Mouse (Mus musculus): ENCODE measurements around the gene Prss23.
A peak's percentile ranks its signal among the peaks of the same experiment; 100 is the strongest.

Prss23 gene

DNA sequence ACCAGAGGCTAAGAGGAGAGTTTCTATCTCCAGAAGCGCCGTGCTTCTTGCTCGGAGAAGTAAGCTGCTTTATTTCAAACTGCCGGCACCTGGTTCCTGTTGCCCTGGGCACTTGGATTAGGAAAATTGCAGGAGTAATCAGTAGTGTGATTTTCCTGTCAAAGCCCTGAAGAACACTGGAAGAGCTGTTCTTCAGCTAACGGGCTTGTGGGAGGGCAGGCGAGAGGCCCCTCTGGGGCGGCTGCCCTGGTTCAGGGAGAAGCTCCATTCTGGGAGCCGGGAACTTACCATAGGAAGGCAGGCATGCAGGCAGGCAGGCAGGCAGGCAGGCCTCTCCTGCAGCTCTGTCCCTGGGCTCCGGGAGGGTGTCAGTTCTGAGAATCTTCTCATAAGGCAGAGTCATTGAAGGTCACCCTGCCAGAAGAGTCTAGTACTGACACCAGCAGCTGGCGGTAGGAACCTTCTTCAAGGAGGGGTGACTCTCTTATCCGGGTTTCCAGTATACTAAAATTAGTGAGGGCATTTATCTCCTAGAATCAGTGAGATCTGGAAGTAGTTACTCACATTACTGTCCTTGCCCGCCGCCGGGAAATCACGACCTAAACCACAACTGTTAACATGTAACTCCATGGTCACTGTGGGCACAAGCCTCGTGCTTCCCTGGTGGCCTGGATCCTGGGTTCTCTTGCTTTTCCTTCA is at the start of gene Prss23:
Gene Prss23, minus strand, starts transcription at position 457 of the 699 bp plus-strand sequence.
- DNase-seq (ENCODE audit: low spot score) = no peak

- no peak for DNase-seq (ENCODE audit: low spot score)
Measured at GRCm38 (mm10) chr7:89576127-89576526, 49.1 kb upstream of the Prss23 start.

DNA sequence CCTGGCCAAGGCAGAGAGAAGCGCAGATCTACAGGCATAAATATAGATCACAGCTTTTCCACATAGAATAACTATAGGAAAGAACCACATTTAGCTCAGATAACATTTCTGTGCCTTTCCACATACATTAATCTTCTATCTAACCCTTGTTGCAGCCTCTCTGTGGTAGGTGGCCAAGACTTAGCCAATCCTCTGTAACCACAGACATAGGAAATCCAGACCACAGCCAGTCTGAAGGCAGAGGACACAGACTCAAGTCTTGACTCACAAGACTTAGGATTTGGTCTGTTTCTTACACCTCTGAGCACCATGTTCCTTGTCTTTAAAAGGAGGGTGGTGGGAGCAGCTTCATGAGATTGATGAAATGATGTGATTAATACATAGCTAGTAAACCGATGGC is 37.6 kb upstream of the Prss23 start:
- DNase-seq (ENCODE audit: low spot score) = no peak

- DNase-seq (ENCODE audit: low spot score) = no peak
Measured at GRCm38 (mm10) chr7:89563501-89563900, 36.5 kb upstream of the Prss23 start.

GRCm38 (mm10) chr7:89562140-89562539 is 35.2 kb upstream of the Prss23 start:
- no peak for DNase-seq (ENCODE audit: low spot score)

- DNase-seq (ENCODE audit: low spot score) = no peak
Measured at GRCm38 (mm10) chr7:89560939-89561338, 34.0 kb upstream of the Prss23 start.

GRCm38 (mm10) chr7:89559633-89560032 is 32.6 kb upstream of the Prss23 start:
- DNase-seq (ENCODE audit: low spot score) = no peak

DNA sequence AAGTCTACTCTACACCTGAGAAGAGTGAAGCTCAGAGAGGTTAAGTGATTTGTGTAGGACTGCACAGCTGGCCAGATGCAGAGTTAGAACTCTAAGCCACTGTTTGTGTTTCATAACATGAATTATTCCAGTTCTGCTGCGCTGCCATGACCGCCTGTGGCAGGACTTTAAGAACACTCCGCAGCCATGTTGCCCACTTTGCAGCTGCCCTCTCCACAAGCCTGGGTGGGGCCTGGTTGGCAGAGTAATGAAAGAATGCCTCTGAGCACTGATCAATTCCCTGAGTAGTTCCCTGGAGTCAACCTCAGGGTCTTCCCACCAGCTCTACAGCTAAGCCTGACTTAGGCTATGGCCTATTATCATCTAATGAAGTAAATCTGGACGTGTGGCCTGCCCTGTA is 32.1 kb upstream of the Prss23 start:
- DNase-seq (ENCODE audit: low spot score) = no peak

DNA sequence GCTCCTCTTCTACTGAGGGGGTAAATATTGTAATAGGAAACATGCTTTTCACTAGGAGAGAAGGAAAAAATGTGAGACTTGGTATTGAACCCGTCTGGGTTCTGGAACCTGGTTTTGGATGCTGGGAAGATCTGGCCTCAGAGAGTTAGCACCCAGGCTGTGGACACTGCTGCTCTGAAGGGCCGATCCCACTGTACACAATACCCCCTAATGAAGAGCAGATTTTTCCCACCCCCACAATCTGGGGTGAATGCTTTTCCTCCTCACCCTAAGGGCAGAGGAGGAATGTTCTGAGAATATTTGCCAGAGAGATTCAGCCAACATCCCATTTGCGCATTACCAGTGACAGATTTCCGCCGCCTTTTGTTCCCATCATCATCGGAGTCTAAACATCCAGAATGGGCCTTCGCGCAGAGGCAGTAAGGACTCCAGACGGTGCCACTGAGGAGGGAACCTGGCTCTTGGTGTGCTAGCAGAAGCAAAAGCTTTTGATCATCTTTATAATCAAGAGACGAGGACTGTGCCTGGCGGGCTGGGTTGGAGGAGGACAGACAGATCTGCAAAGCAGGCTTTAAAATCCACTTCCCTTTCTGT is 31.6 kb upstream of the Prss23 start:
- no peak for DNase-seq (ENCODE audit: low spot score)

DNA sequence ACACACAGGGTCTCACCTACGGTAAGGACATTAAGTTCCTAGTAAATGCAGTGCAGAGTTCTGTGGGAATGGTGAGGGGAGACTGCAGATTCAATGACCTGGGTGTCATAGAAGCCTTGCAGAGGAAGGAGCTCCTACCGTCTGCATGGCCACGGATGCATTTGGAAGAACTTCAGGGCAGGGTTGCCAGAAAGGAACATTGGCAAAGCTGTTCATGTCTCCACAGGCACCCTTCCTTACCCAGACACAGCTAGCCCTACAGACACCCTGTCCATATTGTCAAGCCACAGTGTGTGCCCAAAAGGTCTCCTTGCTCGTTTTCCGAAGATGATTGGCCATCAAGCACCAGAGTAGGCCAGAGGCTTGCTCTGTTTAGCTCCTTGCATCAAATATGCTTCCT is 30.1 kb upstream of the Prss23 start:
- DNase-seq (ENCODE audit: low spot score) = no peak

GRCm38 (mm10) chr7:89556652-89557051 is 29.7 kb upstream of the Prss23 start:
- DNase-seq (ENCODE audit: low spot score) = no peak

- no peak for DNase-seq (ENCODE audit: low spot score)
Measured at GRCm38 (mm10) chr7:89555170-89555569, 28.2 kb upstream of the Prss23 start.

DNA sequence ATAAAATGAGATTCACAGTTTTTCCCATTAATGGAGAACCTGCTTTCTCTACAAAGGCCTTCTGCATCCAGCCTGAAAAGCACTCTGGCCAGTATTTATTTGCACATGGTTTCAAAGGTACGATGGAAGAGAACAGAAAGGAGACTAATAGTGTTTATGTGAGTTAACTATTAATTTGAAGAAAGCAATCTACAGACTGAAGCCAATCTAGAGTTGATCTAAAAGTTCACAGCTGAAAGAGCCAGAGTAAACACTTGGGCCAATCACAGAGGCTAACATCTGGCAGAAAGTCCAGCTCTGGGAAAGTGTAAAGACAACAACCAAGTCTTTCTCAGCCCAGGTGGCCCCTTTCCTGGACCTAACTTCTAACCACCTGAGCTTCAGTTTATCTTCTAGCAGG is 27.1 kb upstream of the Prss23 start:
- DNase-seq (ENCODE audit: low spot score) = no peak

GRCm38 (mm10) chr7:89540976-89541375 is 14.0 kb upstream of the Prss23 start:
- no peak for DNase-seq (ENCODE audit: low spot score)

DNA sequence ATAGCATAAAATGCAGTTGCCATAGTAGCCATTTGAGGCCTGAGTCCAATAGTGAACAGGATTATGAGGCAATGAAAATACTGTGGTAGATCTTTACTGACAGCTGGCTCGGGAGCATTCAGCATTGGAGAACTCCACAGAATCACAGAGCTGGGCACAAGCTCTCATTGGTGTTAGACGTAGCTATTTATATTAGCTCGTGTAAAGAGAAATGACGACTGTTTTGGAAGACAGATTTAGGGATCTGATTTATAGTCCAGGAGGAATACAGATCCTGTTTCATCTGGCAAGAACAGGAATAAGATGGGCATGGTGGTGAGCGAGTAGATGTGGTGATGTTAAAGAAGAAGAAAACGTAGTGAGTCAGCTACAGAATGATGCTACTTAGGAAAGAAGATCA is 12.4 kb upstream of the Prss23 start:
- no peak for DNase-seq (ENCODE audit: low spot score)

GRCm38 (mm10) chr7:89527430-89527856 is 456 bp upstream of the Prss23 start:
- DNase-seq (ENCODE audit: low spot score) = no peak

GRCm38 (mm10) chr7:89523816-89524215 is 3.2 kb downstream of the Prss23 start:
- no peak for DNase-seq (ENCODE audit: low spot score)

DNA sequence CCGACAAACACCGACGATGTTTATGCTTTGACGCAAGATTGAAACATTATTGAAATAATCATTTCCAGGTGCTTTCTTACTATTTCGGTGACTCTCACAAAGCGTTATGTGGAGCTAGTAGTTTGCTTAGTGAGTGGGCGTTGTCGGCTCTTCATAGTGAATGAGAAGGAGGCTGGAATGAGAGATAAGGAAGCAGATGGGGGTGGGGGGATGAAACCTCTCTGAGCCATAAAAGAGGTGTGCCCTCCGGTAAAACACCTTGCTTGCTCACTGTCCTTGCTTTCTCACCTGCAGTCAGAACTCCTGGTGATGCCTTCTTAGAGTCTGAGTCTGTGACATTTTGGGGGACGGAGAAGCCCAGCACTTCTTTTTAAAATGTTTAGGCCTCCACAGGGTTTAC is 4.8 kb downstream of the Prss23 start:
- DNase-seq (ENCODE audit: low spot score) = no peak

GRCm38 (mm10) chr7:89517460-89518390 is 9.3 kb downstream of the Prss23 start:
- peak; percentile 38 for DNase-seq (ENCODE audit: low spot score)

DNA sequence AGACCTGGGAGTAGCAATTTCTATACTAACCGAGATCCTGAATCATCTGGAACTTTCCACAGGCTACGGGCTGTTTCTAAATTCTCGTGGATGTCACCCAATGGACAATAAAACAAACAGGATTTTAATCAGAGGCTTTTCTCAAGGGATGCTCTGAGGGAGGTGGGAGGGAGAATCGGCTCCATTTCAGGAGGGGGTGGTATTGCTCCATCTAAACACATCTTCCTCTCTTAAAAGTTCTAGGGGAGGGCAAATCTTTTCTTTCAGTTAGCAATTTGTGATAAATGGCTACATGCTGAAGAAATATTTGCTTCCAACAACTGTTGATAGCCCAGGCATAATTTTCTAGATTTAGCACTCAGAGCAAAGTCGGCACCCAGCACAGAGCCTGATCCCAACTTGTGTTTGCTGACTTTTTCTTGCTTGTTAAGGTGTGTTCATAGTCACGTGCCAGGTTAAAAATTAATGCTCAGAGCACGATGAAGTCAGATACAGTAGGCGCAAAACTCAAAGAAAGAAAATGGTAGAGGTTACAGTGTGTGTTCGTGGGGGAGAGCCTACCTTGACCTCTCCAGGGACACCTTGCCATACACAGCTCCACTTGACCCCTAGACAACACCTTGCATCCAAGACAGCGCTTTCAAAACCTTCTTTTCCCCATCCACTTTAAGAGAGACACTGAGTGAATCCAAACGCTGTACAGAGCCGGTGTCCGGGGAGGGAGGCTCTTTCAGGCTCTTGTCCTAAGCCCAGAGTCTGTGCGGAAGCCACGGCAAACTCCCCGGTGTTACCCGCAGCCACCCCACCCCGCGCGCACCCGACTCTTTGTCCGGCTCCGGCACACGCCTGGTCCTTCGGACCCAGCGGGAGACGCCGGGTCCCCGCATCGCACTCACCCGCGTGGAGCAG is 10.2 kb downstream of the Prss23 start:
- DNase-seq (ENCODE audit: low spot score) = no peak

GRCm38 (mm10) chr7:89511921-89512514 is 15.0 kb downstream of the Prss23 start:
- no peak for DNase-seq (ENCODE audit: low spot score)

Data from ovary, postnatal 10 days (tissue).